ENCODE assay signal across 8 mouse cellular contexts in the genomic region with DNA sequence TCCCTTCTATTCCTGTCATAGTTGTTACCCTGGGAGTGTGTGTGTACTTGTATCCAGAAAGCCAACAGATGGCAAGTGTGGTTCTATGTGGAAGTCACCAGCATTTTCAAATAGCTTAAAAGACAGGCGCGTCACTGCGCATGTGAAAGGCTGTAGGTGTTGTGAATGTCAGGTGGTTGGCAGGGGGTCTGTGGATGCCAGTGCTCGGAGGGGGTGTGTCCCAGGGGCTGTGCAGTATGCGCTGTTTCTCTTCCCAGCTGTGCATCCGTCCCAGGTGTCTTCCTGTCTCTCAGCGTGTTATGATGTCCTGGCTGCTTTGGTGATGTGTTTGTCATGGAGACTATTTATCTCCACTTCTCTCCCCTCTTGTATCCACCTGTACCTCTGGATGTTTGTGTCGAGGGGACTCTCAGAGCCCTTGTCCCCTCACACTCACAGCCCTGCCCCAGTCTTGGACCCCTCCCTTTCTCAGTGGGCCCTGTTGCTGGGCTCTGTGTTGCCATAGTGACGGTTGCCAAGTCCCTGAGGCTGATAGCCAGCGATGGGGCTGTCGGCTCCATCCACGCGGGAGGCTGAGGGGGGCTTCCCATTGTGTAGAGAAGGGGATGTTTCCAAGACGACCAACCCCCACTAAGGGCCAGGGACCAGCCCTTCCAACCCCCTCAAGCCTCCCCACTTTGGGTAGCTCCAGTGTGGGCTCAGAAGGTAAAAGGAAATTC. TPM values are rescaled to one million over a fixed set of nuclear protein-coding genes. Genes with fewer than 3 reads are reported as not detected.
DNase-seq lines count a peak whose midpoint lies in the region; ATAC-seq and TF ChIP-seq lines count a peak whose summit lies in the region.

No protein-coding gene starts in this region.

- peak overlapping the region; percentile 42 for H3K4me2 ChIP-seq in hindbrain, embryonic 14.5 days (replicated peaks)
- H3K4me2 ChIP-seq in midbrain, embryonic 14.5 days (ENCODE audit: low read length), result peak overlapping the region; percentile 53

- TF ChIP-seq CTCF in testis, adult 2 months (IDR thresholded peaks at IDR 0.05; ENCODE audit: control insufficient read depth, insufficient read depth, insufficient replicate concordance, low read depth, low read length), result no peak

- TF ChIP-seq POLR2A in testis, adult 2 months (IDR thresholded peaks at IDR 0.05; ENCODE audit: control insufficient read depth, low read depth, low read length), result peak; percentile 38; the same call in 1 of the 2 replicates

- H3K27me3 ChIP-seq in testis, adult 2 months (ENCODE audit: control insufficient read depth, insufficient read depth, low read length), result no peaks in the 10 kb centered on the region
- H3K27me3 ChIP-seq in hindbrain, embryonic 14.5 days (ENCODE audit: control insufficient read depth, insufficient read depth, low read length), result no peaks in the 10 kb centered on the region
- H3K27me3 ChIP-seq in midbrain, embryonic 14.5 days (ENCODE audit: control insufficient read depth, insufficient read depth, low read length), result no peaks in the 10 kb centered on the region

- no peaks in the 10 kb centered on the region for H3K9me3 ChIP-seq in hindbrain, embryonic 14.5 days (ENCODE audit: control insufficient read depth, low read length)
- H3K9me3 ChIP-seq in midbrain, embryonic 14.5 days (ENCODE audit: control insufficient read depth, low read length), result no peaks in the 10 kb centered on the region

- 5% methylated on average over 14 of the region's 14 CpGs for WGBS in hindbrain, embryonic 14.5 days
- WGBS in midbrain, embryonic 14.5 days, result 5% methylated on average over 14 of the region's 14 CpGs

- H3K36me3 ChIP-seq in testis, adult 2 months (ENCODE audit: control insufficient read depth, insufficient read depth, low read length), result no peaks in the 10 kb centered on the region
- peaks cover 8% of the 10 kb centered on the region; the same call in 1 of the 2 replicates for H3K36me3 ChIP-seq in hindbrain, embryonic 14.5 days (replicated peaks; ENCODE audit: control insufficient read depth, insufficient read depth)
- peaks cover 32% of the 10 kb centered on the region for H3K36me3 ChIP-seq in midbrain, embryonic 14.5 days (ENCODE audit: control insufficient read depth, insufficient read depth, low read length)

- peaks cover 39% of the 10 kb centered on the region for H3K4me1 ChIP-seq in testis, adult 2 months (ENCODE audit: control insufficient read depth, insufficient read depth, low read length)
- H3K4me1 ChIP-seq in hindbrain, embryonic 14.5 days (replicated peaks; ENCODE audit: control insufficient read depth, insufficient read depth, low read length), result peaks cover 63% of the 10 kb centered on the region
- peaks cover 69% of the 10 kb centered on the region for H3K4me1 ChIP-seq in midbrain, embryonic 14.5 days (ENCODE audit: control insufficient read depth, insufficient read depth, low read length)

- peak overlapping the region; percentile 41 for H3K27ac ChIP-seq in testis, adult 2 months (ENCODE audit: control insufficient read depth, insufficient read depth, low read depth, low read length)
- H3K27ac ChIP-seq in hindbrain, embryonic 14.5 days, result peak overlapping the region; percentile 94
- peak overlapping the region; percentile 95 for H3K27ac ChIP-seq in midbrain, embryonic 14.5 days (replicated peaks; ENCODE audit: low read depth, low read length)

- peak overlapping the region; percentile 44 for H3K9ac ChIP-seq in hindbrain, embryonic 14.5 days
- H3K9ac ChIP-seq in midbrain, embryonic 14.5 days (replicated peaks; ENCODE audit: low read length), result peak overlapping the region; percentile 21; the same call in 1 of the 2 replicates

- DNase-seq in testis, postnatal 14 days (ENCODE audit: low spot score), result no peak
- peak; percentile 84 for DNase-seq in hindbrain, embryonic 14.5 days (ENCODE audit: low spot score)
- DNase-seq in midbrain, embryonic 14.5 days, result peak; percentile 94
- DNase-seq in adrenal gland, adult 2 months, result no peak
- no peak for DNase-seq in natural killer cell, adult 2 months (ENCODE audit: low spot score in 2 of 2)
- no peak for DNase-seq in kidney, adult 18-20 months
- no peak for DNase-seq in urinary bladder, postnatal 14 days (ENCODE audit: low spot score)

- peak overlapping the region; percentile 76 for H3K4me3 ChIP-seq in testis, adult 2 months (ENCODE audit: control insufficient read depth, low read depth, low read length)
- no peak overlapping the region for H3K4me3 ChIP-seq in hindbrain, embryonic 14.5 days (replicated peaks; ENCODE audit: low read length)
- H3K4me3 ChIP-seq in midbrain, embryonic 14.5 days (replicated peaks; ENCODE audit: low read depth, low read length), result 0 out of 2 replicates have a peak overlapping the region, but pooled peaks have one; percentile 8

- ATAC-seq in hindbrain, embryonic 14.5 days (ENCODE audit: low FRiP score), result peak; percentile 84
- ATAC-seq in midbrain, embryonic 14.5 days (ENCODE audit: low FRiP score, low TSS enrichment), result peak; percentile 90

RNA-seq across cellular contexts. Expression of gene Dnah2, which starts 3.9 kb away (rescaled TPM):
- 39.3 and 42.7 TPM in 2 replicates for polyA plus RNA-seq in testis, adult 2 months (2012; rRNA removed)
- polyA plus RNA-seq in hindbrain, embryonic 14.5 days (2014; fragmentation: Nextera tagmentation; extraction: Ambion mirVana), result 4.8 and 4.9 TPM in 2 replicates
- 4.8 and 5.7 TPM in 2 replicates for polyA plus RNA-seq in midbrain, embryonic 14.5 days (2014; fragmentation: Nextera tagmentation; extraction: Ambion mirVana)
- total RNA-seq in adrenal gland, adult 2 months (2021), result under 1 TPM; 0.32 to 0.66 TPM
- polyA plus RNA-seq in adrenal gland, adult 2 months (2012; rRNA removed), result 0.19 and 0.28 TPM in 2 replicates

RNA-seq across cellular contexts. Expression of gene Efnb3, which starts 7.2 kb away (rescaled TPM):
- 2.7 and 3.3 TPM in 2 replicates for polyA plus RNA-seq in testis, adult 2 months (2012; rRNA removed)
- 39.9 and 40.8 TPM in 2 replicates for polyA plus RNA-seq in hindbrain, embryonic 14.5 days (2014; fragmentation: Nextera tagmentation; extraction: Ambion mirVana)
- 40.7 and 109 TPM in 2 replicates for polyA plus RNA-seq in midbrain, embryonic 14.5 days (2014; fragmentation: Nextera tagmentation; extraction: Ambion mirVana)
- total RNA-seq in adrenal gland, adult 2 months (2021), result under 1 TPM; 0.52 to 0.69 TPM
- 0.77 and 1.3 TPM in 2 replicates for polyA plus RNA-seq in adrenal gland, adult 2 months (2012; rRNA removed)

RNA-seq across cellular contexts. Expression of gene Wrap53, which starts 27.3 kb away (rescaled TPM):
- 9.5 and 9.7 TPM in 2 replicates for polyA plus RNA-seq in testis, adult 2 months (2012; rRNA removed)
- polyA plus RNA-seq in hindbrain, embryonic 14.5 days (2014; fragmentation: Nextera tagmentation; extraction: Ambion mirVana), result 15.6 and 16.8 TPM in 2 replicates
- polyA plus RNA-seq in midbrain, embryonic 14.5 days (2014; fragmentation: Nextera tagmentation; extraction: Ambion mirVana), result 22.5 and 22.7 TPM in 2 replicates
- total RNA-seq in adrenal gland, adult 2 months (2021), result 10 to 100 TPM in 1 of 2 experiments, 1 to 10 TPM in 1; 8.4 to 12.0 TPM
- 14.8 and 16.1 TPM in 2 replicates for polyA plus RNA-seq in adrenal gland, adult 2 months (2012; rRNA removed)

RNA-seq across cellular contexts. Expression of gene Trp53, which starts 27.4 kb away (rescaled TPM):
- polyA plus RNA-seq in testis, adult 2 months (2012; rRNA removed), result 22.1 TPM in 2 replicates
- polyA plus RNA-seq in hindbrain, embryonic 14.5 days (2014; fragmentation: Nextera tagmentation; extraction: Ambion mirVana), result 55.7 TPM in 2 replicates
- 66.1 and 69.2 TPM in 2 replicates for polyA plus RNA-seq in midbrain, embryonic 14.5 days (2014; fragmentation: Nextera tagmentation; extraction: Ambion mirVana)
- 10 to 100 TPM; 59.6 to 67.5 TPM for total RNA-seq in adrenal gland, adult 2 months (2021)
- polyA plus RNA-seq in adrenal gland, adult 2 months (2012; rRNA removed), result 78.9 and 85.0 TPM in 2 replicates

RNA-seq across cellular contexts. Expression of gene Atp1b2, which starts 53.0 kb away (rescaled TPM):
- polyA plus RNA-seq in testis, adult 2 months (2012; rRNA removed), result 27.9 and 40.5 TPM in 2 replicates
- polyA plus RNA-seq in hindbrain, embryonic 14.5 days (2014; fragmentation: Nextera tagmentation; extraction: Ambion mirVana), result 72.1 and 94.2 TPM in 2 replicates
- polyA plus RNA-seq in midbrain, embryonic 14.5 days (2014; fragmentation: Nextera tagmentation; extraction: Ambion mirVana), result 46.5 and 46.7 TPM in 2 replicates
- 10 to 100 TPM; 34.9 to 40.2 TPM for total RNA-seq in adrenal gland, adult 2 months (2021)
- 28.3 and 31.5 TPM in 2 replicates for polyA plus RNA-seq in adrenal gland, adult 2 months (2012; rRNA removed)

Comparison
In these comparisons a context has a peak if more than half of its experiments do, and no peak if none do; other contexts are left out.
1. H3K27ac ChIP-seq: peak in every context shown above with its lines; median percentile 95 in midbrain, embryonic 14.5 days; 94 in hindbrain, embryonic 14.5 days; 41 in testis, adult 2 months.
2. DNase-seq: peak in hindbrain, embryonic 14.5 days (single experiment) and midbrain, embryonic 14.5 days (single experiment); none in testis, postnatal 14 days (single experiment), adrenal gland, adult 2 months (single experiment), natural killer cell, adult 2 months (0 of 2), kidney, adult 18-20 months (single experiment) and urinary bladder, postnatal 14 days (single experiment).